Mouse (Mus musculus) midbrain, embryonic 16.5 days (tissue): ENCODE data around the gene Fam53a. TPM values are rescaled to one million over a fixed set of nuclear protein-coding genes. Genes with fewer than 3 reads are reported as not detected.

Experiments used
- ATAC-seq: fragments of 200-750 bp; cut with Nextera tagmentation; 2 replicates; pipeline ENCODE4 v1.8.0; 2017; ENCODE audit warnings: moderate TSS enrichment
- H3K27ac ChIP-seq: fragments of 300-500 bp; sonication (generic); 2 replicates; pipeline ENCODE4 v1.5.1; 2014; ENCODE audit warnings: mild to moderate bottlenecking, low read length, mixed read lengths
- H3K27me3 ChIP-seq: fragments of 300-500 bp; sonication (generic); 2 replicates; pipeline ENCODE4 v1.6.1; 2014; ENCODE audit warnings: low read depth, low read length, mixed read lengths; ENCODE audit not compliant: control insufficient read depth, insufficient read depth
- H3K36me3 ChIP-seq: fragments of 300-500 bp; sonication (generic); 2 replicates; pipeline ENCODE4 v1.6.1; 2014; ENCODE audit warnings: mild to moderate bottlenecking, low read length, moderate library complexity, mixed read lengths; ENCODE audit not compliant: control insufficient read depth, insufficient read depth
- H3K4me1 ChIP-seq: fragments of 300-500 bp; sonication (generic); 2 replicates; pipeline ENCODE4 v1.6.1; 2014; ENCODE audit warnings: mild to moderate bottlenecking, low read length, mixed read lengths; ENCODE audit not compliant: control insufficient read depth, insufficient read depth
- H3K4me2 ChIP-seq: fragments of 300-500 bp; sonication (generic); 2 replicates; pipeline ENCODE4 v1.6.1; 2014; ENCODE audit warnings: mild to moderate bottlenecking, low read length, mixed read lengths
- H3K4me3 ChIP-seq: fragments of 300-500 bp; sonication (generic); 2 replicates; pipeline ENCODE4 v1.5.1; 2014; ENCODE audit warnings: low read depth, mild to moderate bottlenecking, low read length, moderate library complexity, mixed read lengths
- H3K9ac ChIP-seq: fragments of 300-500 bp; sonication (generic); 2 replicates; pipeline ENCODE4 v1.6.1; 2014; ENCODE audit warnings: low read depth, low read length, mixed read lengths
- H3K9me3 ChIP-seq: fragments of 300-500 bp; sonication (generic); replicated peaks from 2 replicates; pipeline ENCODE4 v1.6.1; 2014; ENCODE audit warnings: mild to moderate bottlenecking, low read length, mixed read lengths; ENCODE audit not compliant: control insufficient read depth, poor library complexity, severe bottlenecking
- WGBS: fragments of 180-500 bp; shearing (Covaris S2); extraction: QIAGEN DNeasy Blood & Tissue Kit; methylation state at CpG from one replicate; pipeline ENCODE4 v1.1.7; 2014; 5-methylcytosine and 5-hydroxymethylcytosine counted together
- polyA plus RNA-seq: library from polyadenylated mRNA; unstranded; fragments of >200 nt; fragmentation: Nextera tagmentation; extraction: Ambion mirVana; gene quantifications from 2 replicates; pipeline ENCODE4 v1.2.1, GENCODE M21; 2015

Gene Fam53a
- polyA plus RNA-seq, 1 experiment from 2014 or later, result 30.3 TPM

DNA sequence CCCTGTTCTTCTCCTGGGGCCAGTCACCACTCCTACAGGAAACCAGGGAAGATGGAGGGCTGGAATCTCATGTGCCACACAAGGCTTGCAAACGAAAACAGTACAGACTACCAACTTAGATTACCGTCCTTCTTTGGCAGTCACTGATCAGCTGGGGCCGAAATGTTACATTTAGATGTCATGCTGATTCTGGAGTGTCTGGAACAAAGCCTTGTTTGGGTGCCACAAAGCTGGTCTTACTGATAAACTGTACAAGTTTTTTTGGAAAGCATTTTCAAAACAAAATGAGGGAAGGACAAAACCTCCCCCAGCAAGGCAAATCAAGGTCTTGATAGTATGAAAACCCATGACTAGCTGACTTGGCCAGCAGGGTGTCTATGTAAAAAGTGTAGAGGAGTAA lies 5.7 kb downstream of the Fam53a start:
- no peak overlapping the region for H3K9ac ChIP-seq
- H3K4me3 ChIP-seq, result no peak overlapping the region
- H3K4me2 ChIP-seq, result no peak overlapping the region

DNA sequence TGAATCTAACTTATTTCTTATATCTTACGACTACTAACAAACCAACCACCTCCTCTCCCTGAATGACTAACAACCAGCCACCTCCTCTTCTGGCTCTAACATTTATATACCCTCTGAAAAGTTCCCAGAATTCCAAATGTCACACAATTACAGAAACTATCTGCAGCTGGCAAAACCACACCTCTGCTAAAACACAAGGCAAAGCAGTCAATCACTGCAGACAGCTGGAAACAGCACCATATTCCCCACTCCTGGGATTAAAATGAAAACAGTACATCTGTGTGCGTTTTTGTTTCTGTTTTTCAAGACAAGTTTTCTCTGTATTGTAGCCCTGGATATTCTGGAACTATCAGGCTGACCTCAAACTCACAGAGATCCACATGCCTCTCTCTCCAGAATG lies 6.8 kb downstream of the Fam53a start:
- no peak overlapping the region for H3K9ac ChIP-seq
- WGBS, result 94% methylated on average over 2 of the region's 2 CpGs
- H3K4me2 ChIP-seq, result no peak overlapping the region
- no peak for ATAC-seq
- H3K27ac ChIP-seq, result no peak overlapping the region
- no peaks in the 10 kb centered on the region for H3K27me3 ChIP-seq
- H3K36me3 ChIP-seq, result no peaks in the 10 kb centered on the region
- no peaks in the 10 kb centered on the region for H3K9me3 ChIP-seq
- H3K4me3 ChIP-seq, result no peak overlapping the region
- H3K4me1 ChIP-seq, result no peaks in the 10 kb centered on the region

More for the DNA sequence above, 5.7 kb downstream of the Fam53a start:
- 73% methylated on average over 3 of the region's 3 CpGs for WGBS
- H3K9me3 ChIP-seq, result no peaks in the 10 kb centered on the region
- H3K36me3 ChIP-seq, result no peaks in the 10 kb centered on the region
- peaks cover 8% of the 10 kb centered on the region for H3K4me1 ChIP-seq
- H3K27ac ChIP-seq, result no peak overlapping the region
- ATAC-seq, result no peak
- H3K27me3 ChIP-seq, result no peaks in the 10 kb centered on the region

DNA sequence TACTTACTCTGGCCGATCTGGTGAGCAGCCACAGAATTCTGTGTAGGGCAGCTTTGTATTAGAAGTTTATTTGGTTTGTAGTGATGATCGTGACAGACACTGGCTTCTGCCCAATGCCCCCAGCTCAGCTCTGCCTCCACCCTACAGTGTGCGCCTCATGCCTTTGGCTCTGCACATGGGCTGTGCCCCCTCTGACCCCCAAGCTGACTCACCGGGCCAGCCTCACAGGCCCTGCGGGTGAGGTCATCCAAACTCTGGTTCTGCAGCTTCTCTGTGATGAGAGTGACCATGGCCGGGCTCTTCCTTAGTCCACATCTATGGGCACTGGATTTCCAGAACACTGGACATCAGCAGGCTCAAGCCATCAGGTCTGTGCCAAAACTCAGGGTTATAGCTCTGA lies 15.0 kb downstream of the Fam53a start:
- Histone ChIP-seq H3K4me3 (no peak overlapping the region), H3K36me3 (no peaks in the 10 kb centered on the region; the same call in 1 of the 2 replicates), H3K9me3 (no peaks in the 10 kb centered on the region), H3K4me1 (no peaks in the 10 kb centered on the region), H3K9ac (no peak overlapping the region), H3K27me3 (no peaks in the 10 kb centered on the region), H3K4me2 (no peak overlapping the region), H3K27ac (no peak overlapping the region)
- ATAC-seq, result no peak
- 94% methylated on average over 6 of the region's 6 CpGs for WGBS

DNA sequence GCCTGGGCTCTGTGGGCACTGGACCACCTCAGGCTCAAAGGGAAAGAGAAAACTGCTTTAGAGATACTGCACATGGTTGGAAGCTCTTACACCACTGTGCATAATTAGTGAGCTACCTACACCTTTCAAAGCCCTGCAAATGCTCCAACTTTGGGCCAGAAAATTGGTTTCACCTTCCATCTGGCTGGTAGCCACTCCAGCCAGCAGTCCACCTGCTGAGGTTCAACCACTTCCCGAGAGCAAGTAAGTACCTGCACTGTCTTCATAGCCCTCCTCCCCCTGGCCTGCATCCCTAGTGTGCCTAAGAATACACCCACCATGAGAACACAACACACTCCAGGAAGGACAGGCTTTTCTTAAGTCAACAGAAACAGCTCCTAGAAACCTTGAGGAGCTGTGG lies 17.6 kb downstream of the Fam53a start:
- Histone ChIP-seq H3K4me3 (no peak overlapping the region), H3K4me1 (no peaks in the 10 kb centered on the region), H3K36me3 (peaks cover 4% of the 10 kb centered on the region; the same call in 1 of the 2 replicates), H3K9ac (no peak overlapping the region), H3K27ac (no peak overlapping the region), H3K4me2 (no peak overlapping the region), H3K27me3 (no peaks in the 10 kb centered on the region), H3K9me3 (no peaks in the 10 kb centered on the region)
- ATAC-seq, result no peak
- WGBS, result 100% methylated on average over 1 of the region's 1 CpGs

DNA sequence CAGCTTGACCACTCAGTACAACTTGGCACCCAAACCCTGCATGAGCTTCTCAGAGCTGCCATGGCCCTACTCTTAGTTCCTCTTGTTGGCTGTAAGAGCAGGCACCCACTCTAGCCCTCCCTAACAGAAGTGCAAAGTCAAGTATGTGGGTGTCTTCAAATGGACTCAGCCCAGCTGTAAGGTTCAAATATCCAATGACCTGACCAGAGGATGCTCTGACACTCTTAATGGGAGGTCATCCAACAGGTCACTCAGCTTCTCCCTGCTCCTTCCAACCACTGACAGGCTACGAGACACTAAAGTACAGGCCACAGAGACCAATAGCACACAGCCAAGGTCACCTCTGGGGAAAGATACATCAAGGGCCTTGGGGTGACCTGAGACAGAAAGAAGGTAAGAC lies 20.2 kb downstream of the Fam53a start:
- Histone ChIP-seq H3K27me3 (no peaks in the 10 kb centered on the region), H3K9ac (no peak overlapping the region), H3K4me1 (no peaks in the 10 kb centered on the region), H3K4me2 (no peak overlapping the region), H3K9me3 (no peaks in the 10 kb centered on the region), H3K27ac (no peak overlapping the region), H3K4me3 (no peak overlapping the region), H3K36me3 (peaks cover 4% of the 10 kb centered on the region; the same call in 1 of the 2 replicates)
- no peak for ATAC-seq
- 92% methylated on average over 1 of the region's 1 CpGs for WGBS

DNA sequence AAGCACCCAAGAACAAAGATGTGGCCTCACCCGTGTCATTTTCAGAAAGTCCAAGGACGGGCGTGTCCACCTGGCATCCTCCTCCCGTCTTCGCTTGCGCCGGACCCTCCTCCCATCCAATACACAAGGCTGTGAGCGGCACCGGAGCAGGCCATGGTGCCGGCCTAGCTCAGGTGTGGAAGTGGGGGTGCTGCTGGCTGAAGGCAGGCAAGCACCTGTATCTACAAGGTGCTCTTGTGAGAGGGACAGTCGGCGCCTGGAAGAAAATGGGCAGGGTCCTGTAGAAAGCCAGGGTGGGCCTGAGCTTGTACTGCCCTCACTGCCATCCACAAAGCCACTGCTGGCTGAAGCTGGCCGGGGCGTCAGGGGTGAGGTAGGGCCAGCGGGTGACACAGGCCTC lies 22.0 kb downstream of the Fam53a start:
- no peak overlapping the region for H3K27ac ChIP-seq
- H3K36me3 ChIP-seq, result peaks cover 4% of the 10 kb centered on the region; the same call in 1 of the 2 replicates
- H3K9ac ChIP-seq, result no peak overlapping the region
- H3K4me1 ChIP-seq, result no peaks in the 10 kb centered on the region
- H3K4me2 ChIP-seq, result no peak overlapping the region
- H3K9me3 ChIP-seq, result no peaks in the 10 kb centered on the region
- WGBS, result 96% methylated on average over 15 of the region's 15 CpGs
- ATAC-seq, result no peak
- H3K27me3 ChIP-seq, result no peaks in the 10 kb centered on the region
- no peak overlapping the region for H3K4me3 ChIP-seq

DNA sequence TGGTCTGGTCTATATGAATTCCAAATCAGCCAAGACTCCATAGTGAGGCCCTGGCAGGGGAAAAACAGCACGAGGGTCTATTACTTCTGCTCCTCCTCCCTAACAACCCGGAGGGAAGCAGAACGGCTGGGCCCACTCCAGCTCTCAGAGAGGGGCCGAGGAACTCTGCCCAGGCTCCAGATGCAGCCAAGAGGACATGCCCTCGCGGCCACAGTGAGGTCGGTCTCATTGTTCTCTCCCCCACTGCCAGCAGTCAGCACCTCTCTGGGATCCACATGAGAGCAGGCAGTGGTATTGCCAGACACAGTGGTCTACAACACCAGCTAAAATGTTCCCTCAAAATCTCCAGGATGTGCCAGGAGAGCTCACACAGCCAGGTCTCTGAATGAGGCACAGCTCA lies 22.8 kb downstream of the Fam53a start:
- Histone ChIP-seq H3K27ac (no peak overlapping the region), H3K36me3 (peaks cover 4% of the 10 kb centered on the region; the same call in 1 of the 2 replicates), H3K9ac (no peak overlapping the region), H3K27me3 (no peaks in the 10 kb centered on the region), H3K4me3 (no peak overlapping the region), H3K4me2 (no peak overlapping the region), H3K9me3 (no peaks in the 10 kb centered on the region), H3K4me1 (no peaks in the 10 kb centered on the region)
- ATAC-seq, result no peak
- WGBS, result 84% methylated on average over 7 of the region's 7 CpGs

DNA sequence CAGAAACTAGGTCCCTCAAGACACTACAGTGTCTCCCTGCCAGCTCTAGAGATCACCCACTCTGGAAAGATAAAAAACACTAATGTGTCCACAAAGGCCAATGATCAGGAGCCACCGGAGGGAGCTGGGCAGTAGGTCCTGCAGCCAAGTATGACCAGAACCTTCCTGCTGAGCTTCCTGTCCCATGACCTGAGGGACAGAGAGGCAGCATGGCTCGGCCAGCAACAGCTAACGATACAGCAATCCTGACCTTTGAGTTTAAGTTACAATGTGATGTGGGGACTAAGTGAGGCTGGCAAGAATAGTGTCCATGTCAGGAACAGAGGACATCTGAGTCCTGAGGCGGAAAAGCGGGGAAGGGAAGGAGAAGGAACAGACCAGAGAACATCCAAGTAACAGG lies 24.1 kb downstream of the Fam53a start:
- Histone ChIP-seq H3K4me2 (no peak overlapping the region), H3K4me1 (no peaks in the 10 kb centered on the region), H3K27ac (no peak overlapping the region), H3K36me3 (peaks cover 4% of the 10 kb centered on the region; the same call in 1 of the 2 replicates), H3K9me3 (no peaks in the 10 kb centered on the region), H3K27me3 (no peaks in the 10 kb centered on the region), H3K4me3 (no peak overlapping the region), H3K9ac (no peak overlapping the region)
- ATAC-seq, result no peak
- WGBS, result 92% methylated on average over 5 of the region's 5 CpGs

DNA sequence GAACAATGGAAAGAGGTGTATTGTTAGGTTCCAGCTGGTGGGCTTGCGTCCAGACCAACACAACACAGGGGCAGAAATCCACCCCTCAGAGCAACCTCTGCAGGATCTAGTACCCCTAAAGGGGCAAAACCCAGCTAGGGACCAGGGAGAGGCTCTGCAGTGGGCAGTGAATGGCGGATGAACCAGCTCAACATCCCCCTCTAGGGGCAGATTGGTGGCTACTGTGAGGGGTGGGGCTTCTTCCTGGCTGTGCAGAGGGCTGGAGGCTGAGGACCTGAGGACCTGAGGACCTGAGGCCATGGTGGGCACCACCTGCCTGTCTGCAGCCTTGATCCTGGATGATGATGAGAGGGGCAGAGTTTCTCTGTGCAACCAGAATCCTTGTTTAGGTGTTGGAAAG lies 35.8 kb downstream of the Fam53a start:
- no peak overlapping the region for H3K4me3 ChIP-seq
- no peaks in the 10 kb centered on the region for H3K9me3 ChIP-seq
- H3K4me2 ChIP-seq, result no peak overlapping the region
- H3K27me3 ChIP-seq, result no peaks in the 10 kb centered on the region
- 41% methylated on average over 2 of the region's 2 CpGs for WGBS
- no peak overlapping the region for H3K27ac ChIP-seq
- ATAC-seq, result no peak
- no peaks in the 10 kb centered on the region for H3K4me1 ChIP-seq
- H3K9ac ChIP-seq, result no peak overlapping the region
- H3K36me3 ChIP-seq, result no peaks in the 10 kb centered on the region
